Mouse (Mus musculus) lung, embryonic 16.5 days (tissue): ENCODE measurements around the gene Tmx4. TPM values are rescaled to one million over a fixed set of nuclear protein-coding genes. Genes with fewer than 3 reads are reported as not detected.

Experiments
- polyA plus RNA-seq: library from polyadenylated mRNA; unstranded; fragments of >200 nt; fragmentation: Nextera tagmentation; extraction: Ambion mirVana; gene quantifications from 2 replicates; pipeline ENCODE4 v1.2.1, GENCODE M21; 2015

Gene Tmx4
- polyA plus RNA-seq, 1 experiment from 2014 or later: 21.4 TPM

Other genes starting within 250 kb of the Tmx4 start
- gene Hao1, start 89.8 kb downstream of the Tmx4 start, polyA plus RNA-seq: 0.26 TPM in 1 of 2 replicates, not detected in the other
- gene Plcb1, start 141.9 kb upstream of the Tmx4 start, polyA plus RNA-seq: 10.7 and 11.8 TPM in 2 replicates